Mouse (Mus musculus) E14TG2a.4 (cell line): ENCODE data around the gene Upf2.

Experiments
- CTCF ChIP-seq: conservative IDR thresholded peaks from 2 replicates; pipeline ENCODE4 v1.5.1; 2014; ENCODE audit warnings: low read length
- NANOG ChIP-seq: IDR thresholded peaks from 2 replicates; pipeline ENCODE4 v1.6.1; 2014; ENCODE audit warnings: borderline replicate concordance, low read length, mixed read lengths
- POU5F1 ChIP-seq: IDR thresholded peaks from 2 replicates; pipeline ENCODE4 v1.6.1; 2014; ENCODE audit warnings: low read length, borderline replicate concordance

DNA sequence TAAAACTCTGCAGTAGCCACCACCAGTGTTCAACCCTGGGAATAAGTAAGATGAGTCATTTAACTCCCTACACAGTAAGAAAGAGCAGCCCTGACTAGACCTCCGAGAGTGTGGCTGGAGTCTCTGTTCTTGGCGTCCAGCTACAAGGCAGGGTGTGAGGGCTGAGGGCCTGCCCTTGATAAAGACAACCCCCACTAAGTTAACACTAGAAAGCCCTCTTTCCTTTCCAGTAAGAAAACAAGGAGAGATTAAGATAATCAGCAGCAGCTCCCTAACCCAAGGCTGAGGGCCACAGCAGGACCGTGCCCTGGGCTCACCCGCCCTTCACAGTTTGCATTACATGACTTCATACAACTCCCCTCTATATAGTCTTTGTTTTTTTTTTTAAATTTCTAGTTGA is 97.3 kb downstream of the Upf2 start:
- TF ChIP-seq CTCF (no peak), POU5F1 (no peak), NANOG (no peak)
